Mouse (Mus musculus): ENCODE data around the gene Tmem190. TPM values are rescaled to one million over a fixed set of nuclear protein-coding genes. Genes with fewer than 3 reads are reported as not detected.
"Not testable (repeated sequence)": the region's sequence is repeated elsewhere in the genome, so short reads cannot be mapped to it uniquely, and the experiment has no call there.

Tmem190 gene
- polyA plus RNA-seq, 1 experiment from 2014 or later = not detected

DNA sequence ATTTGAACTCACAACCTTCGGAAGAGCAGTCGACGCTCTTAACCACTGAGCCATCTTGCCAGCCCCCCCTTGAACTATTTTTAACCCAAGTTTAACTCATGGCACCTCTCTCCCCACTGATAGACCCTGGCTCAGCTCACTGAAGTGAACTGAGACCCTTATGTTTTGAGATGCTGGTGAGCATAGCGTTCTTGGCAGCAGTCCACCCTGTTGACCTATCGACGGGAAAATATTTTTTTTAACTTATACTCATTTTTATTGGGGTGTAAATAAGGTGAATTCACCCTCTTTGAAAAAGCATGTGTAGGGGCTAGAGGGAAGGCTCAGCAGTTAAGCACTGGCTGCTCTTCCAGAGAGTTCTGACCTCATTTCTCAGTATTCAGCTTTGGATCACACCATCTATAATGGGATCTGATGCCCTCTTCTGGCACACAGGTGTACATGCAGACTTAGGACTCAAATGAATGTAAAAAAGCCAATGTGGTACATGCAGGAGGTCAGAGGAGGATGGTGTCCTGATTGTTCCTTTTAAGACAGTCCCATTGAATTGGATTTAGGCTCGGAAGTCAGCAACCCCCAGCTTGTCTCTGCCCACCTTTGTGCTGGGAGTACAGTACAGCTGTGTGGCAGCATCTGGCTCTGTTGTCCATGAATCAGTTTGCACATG, 13.2 kb downstream of the Tmem190 start:
- peak; percentile 21; the same call in 1 of the 2 replicates for ATAC-seq (ENCODE audit: low FRiP score, low TSS enrichment)
- WGBS = 70% methylated on average over 7 of the region's 7 CpGs
- H3K4me1 ChIP-seq (ENCODE audit: control insufficient read depth, insufficient read depth, low read length) = 0 out of 2 replicates have a peak, but pooled peaks cover 10% of the 10 kb centered on the region
- H3K36me3 ChIP-seq (ENCODE audit: control insufficient read depth, insufficient read depth, low read length) = peaks cover 37% of the 10 kb centered on the region
- H3K27me3 ChIP-seq (ENCODE audit: control insufficient read depth, insufficient read depth, low read length) = no peaks in the 10 kb centered on the region
- no peak overlapping the region for H3K4me3 ChIP-seq (ENCODE audit: low read length)
- no peak overlapping the region for H3K9ac ChIP-seq (ENCODE audit: low read depth, low read length)
- no peak overlapping the region for H3K27ac ChIP-seq (ENCODE audit: low read depth, low read length)
- no peak overlapping the region for H3K4me2 ChIP-seq (replicated peaks; ENCODE audit: low read depth, low read length)
- H3K9me3 ChIP-seq (ENCODE audit: control insufficient read depth, low read length) = no peaks in the 10 kb centered on the region

DNA sequence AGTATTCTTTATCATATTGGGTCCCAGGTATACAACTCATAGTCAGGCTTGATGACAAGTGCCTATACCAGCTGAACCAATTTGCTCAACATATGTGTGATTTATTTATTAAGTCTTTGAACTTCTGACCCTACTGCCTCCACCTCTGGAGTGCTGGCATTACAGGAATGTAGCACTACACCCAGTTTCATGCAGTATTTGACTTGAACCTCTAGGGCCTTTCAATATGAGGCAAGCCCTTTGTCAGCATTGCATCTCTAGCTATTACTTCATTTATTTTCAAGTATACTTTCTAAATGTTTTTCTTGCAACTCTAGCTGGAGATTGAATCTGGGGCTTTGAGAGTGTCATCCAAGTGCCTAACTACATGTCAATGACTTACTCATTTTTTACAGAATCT, 19.5 kb downstream of the Tmem190 start:
- H3K4me3 ChIP-seq (ENCODE audit: low read length) = no peak overlapping the region
- H3K36me3 ChIP-seq (ENCODE audit: control insufficient read depth, insufficient read depth, low read length) = peaks cover 23% of the 10 kb centered on the region
- H3K9me3 ChIP-seq (ENCODE audit: control insufficient read depth, low read length) = no peaks in the 10 kb centered on the region
- H3K27me3 ChIP-seq (ENCODE audit: control insufficient read depth, insufficient read depth, low read length) = no peaks in the 10 kb centered on the region
- H3K27ac ChIP-seq (ENCODE audit: low read depth, low read length) = no peak overlapping the region
- no peak overlapping the region for H3K4me2 ChIP-seq (replicated peaks; ENCODE audit: low read depth, low read length)
- H3K9ac ChIP-seq (ENCODE audit: low read depth, low read length) = no peak overlapping the region
- no peak for ATAC-seq (ENCODE audit: low FRiP score, low TSS enrichment)
- no peaks in the 10 kb centered on the region for H3K4me1 ChIP-seq (ENCODE audit: control insufficient read depth, insufficient read depth, low read length)

DNA sequence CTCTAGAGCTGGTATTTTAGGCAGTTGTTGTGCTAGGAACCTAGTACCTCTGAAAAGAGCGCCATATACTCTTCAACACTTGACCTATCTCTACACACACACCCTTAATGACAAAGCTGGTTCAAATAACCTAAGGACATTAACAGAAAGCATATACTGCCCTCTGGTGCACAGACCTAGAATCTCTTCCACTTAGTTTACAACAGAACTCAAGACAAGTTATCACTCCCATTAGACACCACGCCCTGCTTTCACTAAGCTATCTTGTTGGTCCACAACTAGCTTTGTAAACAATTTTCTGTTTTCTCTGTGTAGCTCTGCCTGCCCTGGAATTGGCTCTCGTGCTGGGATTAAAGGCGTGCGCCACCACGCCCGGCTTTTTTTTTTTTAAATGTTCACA, 24.0 kb downstream of the Tmem190 start:
- Histone ChIP-seq H3K9me3 (ENCODE audit: control insufficient read depth, low read length) (no peaks in the 10 kb centered on the region), H3K4me3 (ENCODE audit: low read length) (no peak overlapping the region), H3K4me1 (ENCODE audit: control insufficient read depth, insufficient read depth, low read length) (peaks cover 14% of the 10 kb centered on the region), H3K27me3 (ENCODE audit: control insufficient read depth, insufficient read depth, low read length) (no peaks in the 10 kb centered on the region), H3K36me3 (ENCODE audit: control insufficient read depth, insufficient read depth, low read length) (peaks cover 52% of the 10 kb centered on the region), H3K9ac (ENCODE audit: low read depth, low read length) (no peak overlapping the region), H3K4me2 (replicated peaks; ENCODE audit: low read depth, low read length) (no peak overlapping the region), H3K27ac (ENCODE audit: low read depth, low read length) (no peak overlapping the region)
- 92% methylated on average over 7 of the region's 7 CpGs for WGBS
- no peak; the same call in 1 of the 2 replicates for ATAC-seq (ENCODE audit: low FRiP score, low TSS enrichment)

DNA sequence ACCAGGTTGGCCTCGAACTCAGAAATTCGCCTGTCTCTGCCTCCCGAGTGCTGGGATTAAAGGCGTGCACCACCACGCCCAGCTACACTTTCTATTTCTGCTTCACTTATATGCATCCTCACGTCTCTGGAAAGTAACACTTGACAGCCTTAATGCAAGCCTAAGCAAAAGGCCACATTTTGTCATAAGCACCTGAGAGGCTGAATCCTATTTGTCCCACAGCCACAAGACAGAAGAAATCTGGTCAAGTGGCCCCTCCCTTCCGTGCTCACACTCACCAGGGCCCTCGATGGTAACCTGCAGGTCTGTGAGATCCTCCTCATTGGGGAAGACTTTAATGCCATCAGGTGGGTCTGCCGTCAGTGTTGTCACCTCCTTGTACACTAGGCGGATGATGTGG, 28.4 kb downstream of the Tmem190 start:
- ATAC-seq (ENCODE audit: low FRiP score, low TSS enrichment); H3K9me3 ChIP-seq (ENCODE audit: control insufficient read depth, low read length); H3K27me3 ChIP-seq (ENCODE audit: control insufficient read depth, insufficient read depth, low read length); H3K27ac ChIP-seq (ENCODE audit: low read depth, low read length): not testable (repeated sequence)
- Histone ChIP-seq H3K4me3 (ENCODE audit: low read length) (peak overlapping the region; percentile 99), H3K4me2 (replicated peaks; ENCODE audit: low read depth, low read length) (peak overlapping the region; percentile 57), H3K36me3 (ENCODE audit: control insufficient read depth, insufficient read depth, low read length) (peaks cover 41% of the 10 kb centered on the region), H3K4me1 (ENCODE audit: control insufficient read depth, insufficient read depth, low read length) (peaks cover 14% of the 10 kb centered on the region), H3K9ac (ENCODE audit: low read depth, low read length) (peak overlapping the region; percentile 98)
- WGBS = 37% methylated on average over 10 of the region's 10 CpGs

DNA sequence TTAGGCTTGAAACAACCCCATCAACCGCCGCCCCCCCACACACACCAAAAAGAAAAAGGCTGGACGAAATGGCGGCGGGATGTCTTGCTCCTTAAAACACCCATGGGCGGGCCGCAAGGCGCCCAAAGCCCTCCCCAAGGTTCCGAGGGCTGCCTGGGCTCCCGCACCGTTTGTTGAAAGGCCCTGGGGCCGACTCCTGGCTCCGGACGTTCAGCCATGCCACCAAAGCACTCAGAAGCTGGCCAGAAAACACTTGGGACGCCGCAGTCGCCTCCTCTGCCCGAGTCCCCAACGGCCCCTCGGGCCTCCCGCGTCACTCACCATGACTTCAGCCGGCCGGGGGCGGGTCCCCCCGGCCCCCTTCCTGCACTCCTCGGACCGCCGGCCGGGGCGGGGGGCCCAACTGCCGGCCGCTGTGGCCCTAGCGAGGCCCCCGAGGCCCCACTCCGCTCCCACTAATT, 29.1 kb downstream of the Tmem190 start:
- H3K9ac ChIP-seq (ENCODE audit: low read depth, low read length) = peak overlapping the region; percentile 98
- no peaks in the 10 kb centered on the region for H3K27me3 ChIP-seq (ENCODE audit: control insufficient read depth, insufficient read depth, low read length)
- peaks cover 33% of the 10 kb centered on the region for H3K36me3 ChIP-seq (ENCODE audit: control insufficient read depth, insufficient read depth, low read length)
- WGBS = under 1% methylated on average over 26 of the region's 36 CpGs
- peaks cover 14% of the 10 kb centered on the region for H3K4me1 ChIP-seq (ENCODE audit: control insufficient read depth, insufficient read depth, low read length)
- peak overlapping the region; percentile 57 for H3K4me2 ChIP-seq (replicated peaks; ENCODE audit: low read depth, low read length)
- peak; percentile 33; the same call in 1 of the 2 replicates for ATAC-seq (ENCODE audit: low FRiP score, low TSS enrichment)
- no peaks in the 10 kb centered on the region for H3K9me3 ChIP-seq (ENCODE audit: control insufficient read depth, low read length)
- H3K27ac ChIP-seq (ENCODE audit: low read depth, low read length) = peak overlapping the region; percentile 93
- peak overlapping the region; percentile 99 for H3K4me3 ChIP-seq (ENCODE audit: low read length)

DNA sequence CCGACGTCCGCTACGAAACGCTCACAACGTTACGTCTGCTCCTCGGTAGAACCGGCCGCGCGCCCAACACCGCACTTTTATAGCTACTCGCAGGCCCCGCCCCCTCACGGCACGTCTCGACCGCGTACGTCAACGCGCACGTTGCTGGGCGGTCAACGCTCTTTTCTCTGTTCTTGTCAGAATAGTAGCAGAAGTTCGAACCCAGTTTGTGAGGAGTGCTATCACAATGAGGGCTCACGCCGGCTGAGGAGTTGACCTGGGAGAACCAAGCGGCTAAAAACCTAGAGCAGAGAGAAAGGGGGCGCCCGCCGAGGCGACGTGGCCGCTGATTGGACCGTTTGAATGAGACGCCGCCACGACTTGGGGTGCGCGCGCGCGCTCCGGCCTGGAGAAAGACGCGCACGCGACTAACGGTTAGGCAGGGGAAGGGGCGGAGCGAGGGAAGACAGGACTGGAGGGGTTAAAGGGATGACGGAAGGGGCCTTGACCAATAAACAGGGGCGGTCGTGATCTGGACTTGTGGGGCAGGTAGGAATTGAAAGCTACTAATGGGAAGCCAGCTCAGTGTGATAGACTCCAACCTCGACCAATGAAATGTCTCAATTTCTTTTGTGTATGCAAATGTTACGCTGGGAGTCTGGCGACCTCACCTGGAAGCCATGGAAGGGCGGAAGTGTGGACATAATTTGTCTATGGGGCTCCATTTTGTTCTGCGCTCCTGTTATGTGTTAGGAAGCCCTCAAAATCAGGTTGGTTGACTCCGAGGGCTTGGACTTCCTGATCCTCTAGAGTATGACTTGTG, 29.8 kb downstream of the Tmem190 start, which contains the start of gene Ube2s:
Ube2s (minus strand) TSS at position 288 of the 802 bp plus-strand sequence.
- H3K4me3 ChIP-seq (ENCODE audit: low read length) = peak within 1 kb of the TSS; percentile 99
- WGBS = under 1% methylated on average over 62 of the region's 62 CpGs
- H3K36me3 ChIP-seq (ENCODE audit: control insufficient read depth, insufficient read depth, low read length) = peaks cover 27% of the 10 kb centered on the region
- peak; percentile 98 for ATAC-seq (ENCODE audit: low FRiP score, low TSS enrichment)
- peak within 1 kb of the TSS; percentile 57 for H3K4me2 ChIP-seq (replicated peaks; ENCODE audit: low read depth, low read length)
- H3K27me3 ChIP-seq (ENCODE audit: control insufficient read depth, insufficient read depth, low read length) = no peaks in the 10 kb centered on the region
- peaks cover 14% of the 10 kb centered on the region for H3K4me1 ChIP-seq (ENCODE audit: control insufficient read depth, insufficient read depth, low read length)
- no peaks in the 10 kb centered on the region for H3K9me3 ChIP-seq (ENCODE audit: control insufficient read depth, low read length)
- H3K27ac ChIP-seq (ENCODE audit: low read depth, low read length) = peak within 1 kb of the TSS; percentile 93
- peak within 1 kb of the TSS; percentile 98 for H3K9ac ChIP-seq (ENCODE audit: low read depth, low read length)

DNA sequence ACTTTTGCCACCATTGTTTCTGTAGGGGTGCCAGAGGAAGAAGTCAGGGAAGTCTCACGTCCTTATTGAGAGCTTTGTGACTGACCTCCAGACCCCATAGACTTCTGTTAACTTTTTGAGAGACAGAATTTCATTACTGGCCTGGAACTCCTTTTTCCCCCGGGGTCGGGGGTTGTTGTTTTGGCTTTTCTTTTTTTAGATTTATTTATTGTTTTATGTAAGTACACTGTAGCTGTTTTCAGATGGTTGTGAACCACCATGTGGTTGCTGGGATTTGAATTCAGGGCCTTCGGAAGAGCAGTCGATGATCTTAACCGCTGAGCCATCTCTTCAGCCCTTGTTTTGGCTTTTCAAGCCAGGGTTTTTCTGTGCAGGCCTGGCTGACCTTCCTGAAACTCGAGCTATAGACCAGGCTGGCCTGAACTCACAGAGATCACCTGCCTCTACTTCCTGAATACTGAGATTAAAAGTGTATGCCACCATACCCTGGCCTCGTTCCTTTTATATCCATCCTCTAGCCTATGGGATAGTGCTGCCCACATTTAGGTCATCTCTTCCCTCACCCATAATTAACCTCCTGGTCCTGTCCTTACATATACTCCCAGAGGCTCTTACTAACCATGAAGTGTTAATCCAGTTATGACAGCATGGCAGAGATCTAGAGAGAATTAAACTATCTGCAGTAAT, 30.5 kb downstream of the Tmem190 start:
- H3K9me3 ChIP-seq (ENCODE audit: control insufficient read depth, low read length) = no peaks in the 10 kb centered on the region
- H3K27me3 ChIP-seq (ENCODE audit: control insufficient read depth, insufficient read depth, low read length) = no peaks in the 10 kb centered on the region
- H3K36me3 ChIP-seq (ENCODE audit: control insufficient read depth, insufficient read depth, low read length) = peaks cover 23% of the 10 kb centered on the region
- H3K4me2 ChIP-seq (replicated peaks; ENCODE audit: low read depth, low read length) = peak overlapping the region; percentile 51
- H3K4me3 ChIP-seq (ENCODE audit: low read length) = peak overlapping the region; percentile 99
- ATAC-seq (ENCODE audit: low FRiP score, low TSS enrichment) = no peak
- H3K27ac ChIP-seq (ENCODE audit: low read depth, low read length) = peak overlapping the region; percentile 82; the same call in 1 of the 2 replicates
- 30% methylated on average over 8 of the region's 8 CpGs for WGBS
- peak overlapping the region; percentile 48 for H3K9ac ChIP-seq (ENCODE audit: low read depth, low read length)
- H3K4me1 ChIP-seq (ENCODE audit: control insufficient read depth, insufficient read depth, low read length) = peaks cover 14% of the 10 kb centered on the region

DNA sequence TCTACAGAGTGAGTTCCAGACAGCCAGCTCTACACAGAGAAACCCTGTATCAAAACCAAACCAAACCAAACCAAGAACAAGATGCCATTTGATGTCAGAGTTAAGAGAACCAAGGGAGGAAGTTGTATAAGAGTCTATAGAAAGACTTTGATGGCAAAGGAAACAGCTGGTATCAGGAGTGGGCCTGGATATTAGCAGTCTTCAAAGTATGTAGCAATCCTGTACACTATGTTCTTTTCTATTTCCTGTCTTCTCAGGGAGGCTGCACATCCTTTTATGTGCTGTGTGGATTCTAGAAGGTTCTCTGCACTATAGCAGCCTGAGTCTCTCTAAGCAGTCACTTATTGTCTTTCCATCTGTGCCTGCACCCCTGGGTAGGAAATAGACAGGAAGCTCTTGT, 33.8 kb downstream of the Tmem190 start:
- H3K9me3 ChIP-seq (ENCODE audit: control insufficient read depth, low read length) = no peaks in the 10 kb centered on the region
- no peaks in the 10 kb centered on the region for H3K4me1 ChIP-seq (ENCODE audit: control insufficient read depth, insufficient read depth, low read length)
- no peaks in the 10 kb centered on the region for H3K27me3 ChIP-seq (ENCODE audit: control insufficient read depth, insufficient read depth, low read length)
- no peaks in the 10 kb centered on the region for H3K36me3 ChIP-seq (ENCODE audit: control insufficient read depth, insufficient read depth, low read length)
- H3K27ac ChIP-seq (ENCODE audit: low read depth, low read length) = no peak overlapping the region
- no peak overlapping the region for H3K4me2 ChIP-seq (replicated peaks; ENCODE audit: low read depth, low read length)
- H3K4me3 ChIP-seq (ENCODE audit: low read length) = no peak overlapping the region
- ATAC-seq (ENCODE audit: low FRiP score, low TSS enrichment) = no peak
- no peak overlapping the region for H3K9ac ChIP-seq (ENCODE audit: low read depth, low read length)
